In the genomic region with DNA sequence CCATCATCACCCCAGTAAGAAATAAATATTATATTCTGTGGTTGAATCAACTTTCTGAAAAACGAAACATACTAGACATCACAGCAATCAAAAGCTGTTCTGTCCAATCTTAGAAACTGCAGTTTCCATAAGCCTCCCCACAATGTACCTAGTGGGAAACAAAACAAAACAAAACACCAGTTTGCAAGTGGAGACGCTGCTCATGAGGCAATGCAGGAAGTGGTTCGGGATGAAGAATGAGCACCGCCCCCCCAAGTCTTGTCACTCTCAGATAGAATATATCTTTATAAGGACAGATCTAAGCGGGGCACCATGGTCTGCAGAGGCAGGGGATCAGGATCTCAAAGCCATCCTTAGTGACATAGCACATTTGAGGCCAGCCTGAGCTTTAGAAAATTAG, we compare ENCODE assay signal across 20 mouse cellular contexts.
A peak's percentile ranks its signal among the peaks of the same experiment; 100 is the strongest.
DNase-seq lines count a peak whose midpoint lies in the region; ATAC-seq and TF ChIP-seq lines count a peak whose summit lies in the region.
"Had no signal": no experiment of that assay in that cellular context is flagged by ENCODE, and none has a peak within 500 bp of the region (broad histone marks: within the 10 kb centered on the region; RNA-seq: fewer than 3 reads in every experiment).

No protein-coding gene starts in this region.

- no peak for TF ChIP-seq CTCF in lung, embryonic 14.5 days (IDR thresholded peaks at IDR 0.05; ENCODE audit: low read depth)
- no peak for TF ChIP-seq CTCF in lung, adult 2 months (IDR thresholded peaks at IDR 0.05; ENCODE audit: insufficient read depth, low read length)

- no peaks in the 10 kb centered on the region for H3K4me1 ChIP-seq in lung, embryonic 14.5 days (ENCODE audit: insufficient read depth)
- no peaks in the 10 kb centered on the region for H3K4me1 ChIP-seq in lung, adult 2 months (ENCODE audit: control insufficient read depth, insufficient read depth, low read length)
- H3K4me1 ChIP-seq in lung, embryonic 16.5 days (replicated peaks; ENCODE audit: control insufficient read depth, insufficient read depth, low read length), result peaks cover 7% of the 10 kb centered on the region
- H3K4me1 ChIP-seq: embryonic facial prominence, embryonic 10.5 days; embryonic facial prominence, embryonic 12.5 days; forebrain, embryonic 13.5 days; forebrain, embryonic 15.5 days had no signal

- no peaks in the 10 kb centered on the region for H3K27me3 ChIP-seq in lung, embryonic 14.5 days (ENCODE audit: insufficient read depth, low read length)
- no peaks in the 10 kb centered on the region for H3K27me3 ChIP-seq in lung, embryonic 16.5 days (ENCODE audit: control insufficient read depth, insufficient read depth, low read depth, low read length)
- H3K27me3 ChIP-seq: embryonic facial prominence, embryonic 12.5 days; forebrain, embryonic 13.5 days; forebrain, embryonic 15.5 days had no signal

- H3K4me2 ChIP-seq in lung, embryonic 14.5 days, result no peak overlapping the region
- H3K4me2 ChIP-seq in lung, embryonic 16.5 days (ENCODE audit: low read depth, low read length), result no peak overlapping the region
- H3K4me2 ChIP-seq: embryonic facial prominence, embryonic 12.5 days; forebrain, embryonic 13.5 days; forebrain, embryonic 15.5 days had no signal

- no peak overlapping the region for H3K9ac ChIP-seq in lung, embryonic 14.5 days
- no peak overlapping the region for H3K9ac ChIP-seq in lung, embryonic 16.5 days (ENCODE audit: low read length)
- H3K9ac ChIP-seq: embryonic facial prominence, embryonic 12.5 days; forebrain, embryonic 13.5 days; forebrain, embryonic 15.5 days had no signal

- H3K4me3 ChIP-seq in lung, embryonic 14.5 days (ENCODE audit: low read depth, low read length), result no peak overlapping the region
- H3K4me3 ChIP-seq in lung, adult 2 months (replicated peaks; ENCODE audit: extremely low read depth, low read depth, low read length), result no peak overlapping the region
- no peak overlapping the region for H3K4me3 ChIP-seq in lung, embryonic 16.5 days (ENCODE audit: low read length)
- H3K4me3 ChIP-seq: embryonic facial prominence, embryonic 10.5 days; embryonic facial prominence, embryonic 12.5 days; forebrain, embryonic 13.5 days; forebrain, embryonic 15.5 days had no signal

- H3K36me3 ChIP-seq in lung, embryonic 14.5 days (ENCODE audit: insufficient read depth), result peaks cover 42% of the 10 kb centered on the region
- H3K36me3 ChIP-seq in lung, embryonic 16.5 days (ENCODE audit: control insufficient read depth, insufficient read depth, low read length), result peaks cover 13% of the 10 kb centered on the region
- H3K36me3 ChIP-seq: forebrain, embryonic 15.5 days had no signal

- H3K9me3 ChIP-seq in lung, embryonic 14.5 days (ENCODE audit: low read depth, low read length), result no peaks in the 10 kb centered on the region
- H3K9me3 ChIP-seq in lung, embryonic 16.5 days (ENCODE audit: control insufficient read depth, low read length), result no peaks in the 10 kb centered on the region
- H3K9me3 ChIP-seq: embryonic facial prominence, embryonic 10.5 days; embryonic facial prominence, embryonic 12.5 days; forebrain, embryonic 13.5 days; forebrain, embryonic 15.5 days had no signal

- peak; percentile 32 for DNase-seq in lung, embryonic 14.5 days
- no peak for DNase-seq in lung, adult 2 months
- DNase-seq in lung, postnatal 36 days, result no peak
- no peak for DNase-seq in spleen, postnatal 10 days (ENCODE audit: low spot score in 2 of 2)
- DNase-seq: adrenal gland, adult 2 months; adrenal gland, postnatal 10 days; adrenal gland, postnatal 25 days; cerebellum, adult 11 months; cerebellum, adult 18-20 months; cerebellum, adult 8-10 months; cerebellum, adult 9-11 months; cerebellum, postnatal 14 days; cerebellum, postnatal 36 days had no signal

- 66% methylated on average over 5 of the region's 5 CpGs for WGBS in lung, embryonic 14.5 days
- 52% methylated on average over 5 of the region's 5 CpGs for WGBS in lung, adult 2 months
- WGBS in lung, embryonic 16.5 days, result 65% methylated on average over 5 of the region's 5 CpGs

- no peak for TF ChIP-seq POLR2A in lung, adult 2 months (IDR thresholded peaks at IDR 0.05; ENCODE audit: borderline replicate concordance, extremely low read depth, low read depth, low read length)

- ATAC-seq in lung, embryonic 14.5 days (ENCODE audit: insufficient read depth), result no peak
- ATAC-seq in lung, embryonic 16.5 days (ENCODE audit: low read depth), result peak; percentile 51
- 0 out of 2 replicates have a peak, but pooled peaks have one; percentile 33 for ATAC-seq in common myeloid progenitor, adult 5-6 weeks (replicated peaks; ENCODE audit: low read depth, poor library complexity, severe bottlenecking)
- peak; percentile 59 for ATAC-seq in megakaryocyte progenitor cell, adult 5-6 weeks (replicated peaks; ENCODE audit: poor library complexity)
- ATAC-seq: forebrain, embryonic 13.5 days; forebrain, embryonic 15.5 days had no signal

- peak overlapping the region; percentile 47; the same call in 1 of the 2 replicates for H3K27ac ChIP-seq in lung, embryonic 14.5 days (ENCODE audit: low read depth)
- peak overlapping the region; percentile 35 for H3K27ac ChIP-seq in lung, embryonic 16.5 days (ENCODE audit: low read length)
- H3K27ac ChIP-seq: embryonic facial prominence, embryonic 10.5 days; embryonic facial prominence, embryonic 12.5 days; forebrain, embryonic 13.5 days; forebrain, embryonic 15.5 days had no signal
